Mouse (Mus musculus) c-Kit-positive CD71-positive TER-119-positive erythroid progenitor cells, embryonic 14.5 days (primary cell): ENCODE measurements around the gene Tepp.

Experiments
- DNase-seq: peaks from one replicate; pipeline ENCODE4 v3.0.0-alpha.2; 2013; ENCODE audit warnings: low spot score

The Tepp gene

GRCm38 (mm10) chr8:95310342-95310970 is at the start of gene Tepp:
TSS of gene Tepp (plus strand) at chr8:95310566.
- no peak for DNase-seq

- DNase-seq = no peak
Measured at GRCm38 (mm10) chr8:95262181-95262580, 48.2 kb upstream of the Tepp start.

- no peak for DNase-seq
Measured at GRCm38 (mm10) chr8:95270501-95270900, 39.9 kb upstream of the Tepp start.

- DNase-seq = no peak
Measured at GRCm38 (mm10) chr8:95271841-95272240, 38.5 kb upstream of the Tepp start.

- DNase-seq = no peak
Measured at GRCm38 (mm10) chr8:95272871-95273270, 37.5 kb upstream of the Tepp start.

- DNase-seq = no peak
Measured at GRCm38 (mm10) chr8:95281493-95281892, 28.9 kb upstream of the Tepp start.

GRCm38 (mm10) chr8:95289066-95289650 is 21.2 kb upstream of the Tepp start:
- DNase-seq = no peak

GRCm38 (mm10) chr8:95293172-95293571 is 17.2 kb upstream of the Tepp start:
- no peak for DNase-seq

GRCm38 (mm10) chr8:95293891-95294290 is 16.5 kb upstream of the Tepp start:
- DNase-seq = no peak

- DNase-seq = peak; percentile 22
Measured at GRCm38 (mm10) chr8:95302410-95302809, 8.0 kb upstream of the Tepp start.

- no peak for DNase-seq
Measured at GRCm38 (mm10) chr8:95305526-95305925, 4.8 kb upstream of the Tepp start.

- DNase-seq = no peak
Measured at GRCm38 (mm10) chr8:95306431-95306830, 3.9 kb upstream of the Tepp start, which contains the start of gene Cngb1. TSS of gene Cngb1 (minus strand) at chr8:95306585.

- DNase-seq = no peak
Measured at GRCm38 (mm10) chr8:95312836-95313235, 2.5 kb downstream of the Tepp start.

- no peak for DNase-seq
Measured at GRCm38 (mm10) chr8:95313857-95314256, 3.5 kb downstream of the Tepp start.

GRCm38 (mm10) chr8:95314707-95315106 is 4.3 kb downstream of the Tepp start:
- DNase-seq = no peak

- DNase-seq = no peak
Measured at GRCm38 (mm10) chr8:95315350-95315749, 5.0 kb downstream of the Tepp start.

- DNase-seq = no peak
Measured at GRCm38 (mm10) chr8:95320224-95321139, 10.1 kb downstream of the Tepp start.

- no peak for DNase-seq
Measured at GRCm38 (mm10) chr8:95323201-95323600, 12.8 kb downstream of the Tepp start.

- DNase-seq = no peak
Measured at GRCm38 (mm10) chr8:95324646-95325045, 14.3 kb downstream of the Tepp start.

- no peak for DNase-seq
Measured at GRCm38 (mm10) chr8:95326822-95327221, 16.5 kb downstream of the Tepp start.

- DNase-seq = no peak
Measured at GRCm38 (mm10) chr8:95327866-95328465, 17.6 kb downstream of the Tepp start.

- no peak for DNase-seq
Measured at GRCm38 (mm10) chr8:95330367-95330766, 20.0 kb downstream of the Tepp start.
